Mouse (Mus musculus) small intestine, adult 2 months (tissue): ENCODE data around the gene Rasa1. TPM values are rescaled to one million over a fixed set of nuclear protein-coding genes. Genes with fewer than 3 reads are reported as not detected.

Source experiments
- H3K27ac ChIP-seq: fragments of 200-500 bp; 2 replicates; pipeline ENCODE4 v1.5.1; 2012; ENCODE audit warnings: low read depth, low read length, control low read depth, inconsistent platforms; ENCODE audit not compliant: insufficient read depth
- H3K27me3 ChIP-seq: fragments of 200-500 bp; 2 replicates; pipeline ENCODE4 v1.6.1; 2012; ENCODE audit warnings: mild to moderate bottlenecking, moderate library complexity, low read length, inconsistent platforms; ENCODE audit not compliant: control insufficient read depth, insufficient read depth
- H3K36me3 ChIP-seq: fragments of 200-500 bp; 2 replicates; pipeline ENCODE4 v1.6.1; 2012; ENCODE audit warnings: mild to moderate bottlenecking, low read length, control low read depth, inconsistent platforms; ENCODE audit not compliant: control insufficient read depth, insufficient read depth
- H3K4me1 ChIP-seq: fragments of 200-500 bp; 2 replicates; pipeline ENCODE4 v1.6.1; 2012; ENCODE audit warnings: low read length, inconsistent platforms, mixed read lengths; ENCODE audit not compliant: control insufficient read depth, insufficient read depth, insufficient read length
- H3K4me3 ChIP-seq: fragments of 200-500 bp; 2 replicates; pipeline ENCODE4 v1.5.1; 2012; ENCODE audit warnings: low read depth, mild to moderate bottlenecking, control low read depth, inconsistent platforms, low read length, moderate library complexity
- CTCF ChIP-seq: fragments of 200-500 bp; IDR thresholded peaks from 2 replicates; pipeline ENCODE4 v1.5.1; 2012; ENCODE audit warnings: low read depth, mild to moderate bottlenecking, control low read depth, inconsistent platforms, low read length, moderate library complexity, mixed read lengths; ENCODE audit not compliant: insufficient replicate concordance, insufficient read length; ENCODE audit errors: extremely low read depth
- POLR2A ChIP-seq: fragments of 200-500 bp; IDR thresholded peaks from 2 replicates; pipeline ENCODE4 v1.6.1; 2012; ENCODE audit warnings: low read depth, mild to moderate bottlenecking, control low read depth, inconsistent platforms, low read length, moderate library complexity
- WGBS: fragments of 180-500 bp; shearing (Covaris S2); methylation state at CpG from one replicate; pipeline ENCODE4 v1.1.7; 2018; 5-methylcytosine and 5-hydroxymethylcytosine counted together
- polyA plus RNA-seq: library from polyadenylated mRNA; depleted of rRNA; stranded (reverse); fragments of >200 nt; gene quantifications from 2 replicates; pipeline ENCODE4 v1.2.3, GENCODE M21; 2012; rRNA removed

The Rasa1 gene
- polyA plus RNA-seq, 1 experiment, result 3.2 TPM

GRCm38 (mm10) chr13:85208656-85209055 lies 80.3 kb downstream of the Rasa1 start:
- Histone ChIP-seq H3K4me3 (no peak overlapping the region), H3K27ac (no peak overlapping the region), H3K4me1 (no peaks in the 10 kb centered on the region), H3K27me3 (no peaks in the 10 kb centered on the region), H3K36me3 (peaks cover 16% of the 10 kb centered on the region)
- TF ChIP-seq POLR2A (no peak), CTCF (no peak)
- 94% methylated on average over 6 of the region's 6 CpGs for WGBS

- Histone ChIP-seq H3K27ac (no peak overlapping the region), H3K27me3 (no peaks in the 10 kb centered on the region), H3K4me1 (no peaks in the 10 kb centered on the region), H3K36me3 (peaks cover 17% of the 10 kb centered on the region), H3K4me3 (no peak overlapping the region)
- TF ChIP-seq POLR2A, result no peak
- no peak for TF ChIP-seq CTCF
- WGBS, result 55% methylated on average over 2 of the region's 2 CpGs
These were observed 81.4 kb downstream of the Rasa1 start for GRCm38 (mm10) chr13:85207493-85207892.

GRCm38 (mm10) chr13:85191253-85191652 lies 97.7 kb downstream of the Rasa1 start:
- TF ChIP-seq POLR2A, result no peak
- TF ChIP-seq CTCF, result no peak
- no peak overlapping the region for H3K4me3 ChIP-seq
- 98% methylated on average over 2 of the region's 2 CpGs for whole genome bisulfite sequencing
- H3K27ac ChIP-seq, result no peak overlapping the region
- peaks cover 11% of the 10 kb centered on the region for H3K36me3 ChIP-seq
- no peaks in the 10 kb centered on the region for H3K27me3 ChIP-seq
- 0 out of 2 replicates have a peak, but pooled peaks cover 1% of the 10 kb centered on the region for H3K4me1 ChIP-seq

DNA sequence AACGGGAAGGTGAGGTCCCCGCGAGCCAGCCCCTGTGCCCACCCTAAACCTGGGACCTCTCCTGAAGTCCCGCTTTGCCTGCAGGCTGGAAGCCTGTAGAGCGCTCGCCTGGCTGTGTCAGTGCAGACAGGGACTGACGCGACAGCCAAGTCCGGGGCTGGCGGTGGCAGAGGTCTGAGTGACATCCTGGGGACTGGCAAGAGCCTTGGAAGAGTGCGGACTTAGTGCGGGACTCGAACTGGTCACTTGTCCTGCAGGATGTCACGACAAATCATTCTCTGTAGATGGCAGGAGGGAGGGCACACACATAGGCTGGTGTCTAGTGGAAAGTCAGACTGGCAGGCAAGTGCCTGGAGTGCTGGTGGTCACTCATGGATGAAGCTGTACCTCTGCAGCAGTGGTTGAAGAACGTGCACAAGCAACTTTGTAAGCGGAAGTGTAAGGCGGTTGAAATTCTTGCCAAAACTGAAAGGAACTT lies 99.2 kb downstream of the Rasa1 start:
- no peaks in the 10 kb centered on the region for H3K27me3 ChIP-seq
- H3K36me3 ChIP-seq, result peaks cover 9% of the 10 kb centered on the region
- under 1% methylated on average over 17 of the region's 17 CpGs for WGBS
- peak overlapping the region; percentile 17 for H3K27ac ChIP-seq
- no peaks in the 10 kb centered on the region for H3K4me1 ChIP-seq
- peak overlapping the region; percentile 89 for H3K4me3 ChIP-seq
- TF ChIP-seq POLR2A, result no peak

- Histone ChIP-seq H3K27ac (peak within 1 kb of the TSS; percentile 17), H3K36me3 (peaks cover 9% of the 10 kb centered on the region), H3K27me3 (no peaks in the 10 kb centered on the region), H3K4me3 (peak within 1 kb of the TSS; percentile 89), H3K4me1 (no peaks in the 10 kb centered on the region)
- TF ChIP-seq CTCF, result no peak
- no peak; the same call in 1 of the 2 replicates for TF ChIP-seq POLR2A
- 1% methylated on average over 44 of the region's 44 CpGs for WGBS
These were observed 99.9 kb downstream of the Rasa1 start, which contains the start of gene Ccnh for GRCm38 (mm10) chr13:85188903-85189643. Ccnh (plus strand) TSS chr13:85189408.

Other genes with a start within 250 kb of the Rasa1 start
- 1.7 and 2.8 TPM in 2 replicates for gene Ccnh, start 99.7 kb downstream of the Rasa1 start, polyA plus RNA-seq